Mouse (Mus musculus): Measurements from ENCODE around the gene Sigirr. TPM values are rescaled to one million over a fixed set of nuclear protein-coding genes. Genes with fewer than 3 reads are reported as not detected.
A peak's percentile ranks its signal among the peaks of the same experiment; 100 is the strongest.

Sigirr gene
- total RNA-seq, 2 experiments from 2014 or later, result 1.7 TPM

DNA sequence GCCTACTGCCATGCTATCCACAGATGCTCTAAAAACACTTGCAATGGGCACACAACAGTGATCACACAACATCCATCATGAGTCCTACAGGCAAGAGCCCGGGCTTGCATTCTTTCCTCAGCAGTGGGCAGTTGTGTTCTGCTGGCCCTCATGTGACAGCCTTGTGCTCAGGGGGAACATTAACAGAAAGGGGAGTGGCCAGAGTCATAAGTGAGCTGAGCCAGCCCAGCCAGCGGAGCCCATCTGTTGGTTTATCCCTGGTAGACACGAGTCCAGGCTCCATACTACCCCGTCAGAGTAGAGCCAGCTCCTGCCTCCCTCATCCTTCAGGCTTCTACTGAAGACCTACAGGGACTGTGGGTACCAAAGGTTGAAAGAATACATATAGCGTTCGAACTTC is 6.4 kb downstream of the Sigirr start:
- no peak overlapping the region for H3K4me3 ChIP-seq
- H3K27ac ChIP-seq, result no peak overlapping the region
- intact Hi-C loops (cut with DNase I), result loop anchor here (5.0 kb wide), 1 partner anchor 98 kb away; the partner anchor contains the start of genes Hras and Lrrc56
- DNase-seq, result no peak
- no peak for TF ChIP-seq CTCF (IDR thresholded peaks at IDR 0.05)

DNA sequence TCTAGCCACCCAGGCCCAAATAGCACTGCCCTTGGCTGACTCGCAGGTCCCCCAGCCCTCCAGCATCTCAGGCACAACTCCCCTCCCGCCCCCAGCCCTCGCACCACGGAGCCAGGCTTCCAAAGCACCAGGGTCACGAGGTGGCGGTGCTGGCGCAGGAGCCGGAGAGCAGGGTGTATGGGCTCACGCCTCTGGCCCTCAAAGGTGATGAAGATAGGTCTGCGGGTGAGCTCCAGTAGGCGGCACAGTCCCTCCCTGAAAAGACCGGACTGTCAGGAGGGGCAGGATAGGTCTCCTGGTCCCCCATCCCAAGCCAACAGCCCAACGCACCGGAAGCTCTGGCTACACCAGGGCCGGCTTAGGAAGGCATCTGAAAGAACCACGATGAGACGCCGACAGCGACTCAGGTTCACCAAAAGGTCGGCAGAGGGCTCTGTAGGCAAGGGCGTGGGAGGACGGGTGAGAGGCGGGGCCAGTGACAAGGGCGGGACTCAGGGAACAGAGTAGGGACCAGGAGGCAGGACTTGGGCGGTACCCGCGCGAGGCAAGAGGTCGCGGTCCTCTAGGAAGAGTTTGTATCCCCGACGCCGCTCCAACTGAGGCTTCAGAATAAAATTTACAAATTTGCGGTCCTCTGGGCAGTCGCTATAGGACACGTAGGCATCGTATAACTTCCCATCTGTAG is 8.2 kb downstream of the Sigirr start:
- Histone ChIP-seq H3K4me3 (peak overlapping the region; percentile 59), H3K27ac (peak overlapping the region; percentile 32; the same call in 1 of the 2 replicates)
- intact Hi-C loops (cut with DNase I), result loop anchor here (1.0 to 5.0 kb wide), 3 partner anchors 80 to 100 kb away; partner anchors contain the start of genes Hras, Lrrc56 and Rnh1
- TF ChIP-seq CTCF (IDR thresholded peaks at IDR 0.05), result peak; percentile 73
- DNase-seq, result peak; percentile 93

DNA sequence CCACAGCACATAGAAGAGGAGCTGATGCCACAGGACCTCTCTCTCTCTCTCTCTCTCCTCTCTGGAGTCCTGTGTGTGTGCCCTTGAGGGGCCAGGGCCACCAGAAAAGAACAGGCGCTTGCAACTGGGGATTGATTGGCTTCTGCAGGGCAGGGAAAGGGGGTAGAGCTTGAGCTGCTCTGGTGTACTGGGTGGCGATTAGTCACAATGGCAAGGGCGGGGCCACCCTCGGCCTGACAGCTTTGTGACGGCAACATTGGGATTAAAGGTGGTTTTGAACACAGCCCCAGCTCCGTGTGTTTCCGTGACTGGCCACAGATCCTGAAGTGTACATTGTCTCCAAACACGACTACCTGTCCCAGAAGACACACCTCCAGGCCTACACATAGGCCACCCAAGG is 10.1 kb downstream of the Sigirr start:
- Histone ChIP-seq H3K4me3 (no peak overlapping the region), H3K27ac (no peak overlapping the region)
- no peak for DNase-seq
- no peak for TF ChIP-seq CTCF (IDR thresholded peaks at IDR 0.05)
- intact Hi-C loops (cut with DNase I), result loop anchor here (5.0 kb wide), 1 partner anchor 102 kb away; the partner anchor contains the start of genes Hras and Lrrc56

DNA sequence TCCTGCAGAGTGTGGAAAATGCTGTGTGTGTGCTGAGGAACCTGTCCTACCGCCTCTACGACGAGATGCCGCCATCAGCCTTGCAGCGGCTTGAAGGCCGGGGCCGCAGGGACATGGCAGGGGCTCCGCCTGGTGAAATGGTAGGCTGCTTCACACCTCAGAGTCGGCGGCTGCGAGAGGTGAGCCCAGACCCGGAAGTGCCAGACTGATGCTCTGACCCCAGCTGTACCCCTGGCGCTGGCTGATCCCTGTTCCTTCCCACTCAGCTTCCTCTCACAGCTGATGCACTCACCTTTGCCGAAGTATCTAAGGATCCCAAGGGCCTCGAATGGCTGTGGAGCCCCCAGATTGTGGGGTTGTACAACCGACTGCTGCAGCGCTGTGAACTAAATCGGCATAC is 11.9 kb downstream of the Sigirr start:
- peak overlapping the region; percentile 9 for H3K4me3 ChIP-seq

DNA sequence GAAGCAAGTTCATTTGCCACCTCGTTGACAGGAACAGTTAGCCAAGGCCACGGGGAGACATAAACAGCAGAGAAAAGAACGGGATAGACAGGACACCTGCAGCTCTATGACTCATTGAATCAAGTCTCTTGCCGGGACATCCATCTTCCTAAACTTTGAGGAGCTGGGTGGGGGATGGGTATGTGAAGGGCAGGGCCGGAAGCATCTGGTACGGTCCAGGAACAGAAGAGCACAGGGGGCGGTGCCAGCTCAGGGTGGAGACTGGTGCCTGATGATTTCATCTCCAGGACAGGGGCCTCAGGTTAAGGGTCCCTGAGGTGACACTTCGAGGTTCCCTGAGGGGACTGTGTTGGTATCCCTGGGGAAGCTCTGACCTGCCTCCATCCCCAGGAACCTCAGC is 12.5 kb downstream of the Sigirr start:
- no peak for TF ChIP-seq CTCF (IDR thresholded peaks at IDR 0.05)
- DNase-seq, result no peak
- Histone ChIP-seq H3K27ac (no peak overlapping the region), H3K4me3 (no peak overlapping the region)
- intact Hi-C loops (cut with DNase I), result no loop called here

More for the DNA sequence above, 11.9 kb downstream of the Sigirr start:
- DNase-seq, result no peak
- no peak overlapping the region for H3K27ac ChIP-seq
- intact Hi-C loops (cut with DNase I), result no loop called here
- no peak for TF ChIP-seq CTCF (IDR thresholded peaks at IDR 0.05)

DNA sequence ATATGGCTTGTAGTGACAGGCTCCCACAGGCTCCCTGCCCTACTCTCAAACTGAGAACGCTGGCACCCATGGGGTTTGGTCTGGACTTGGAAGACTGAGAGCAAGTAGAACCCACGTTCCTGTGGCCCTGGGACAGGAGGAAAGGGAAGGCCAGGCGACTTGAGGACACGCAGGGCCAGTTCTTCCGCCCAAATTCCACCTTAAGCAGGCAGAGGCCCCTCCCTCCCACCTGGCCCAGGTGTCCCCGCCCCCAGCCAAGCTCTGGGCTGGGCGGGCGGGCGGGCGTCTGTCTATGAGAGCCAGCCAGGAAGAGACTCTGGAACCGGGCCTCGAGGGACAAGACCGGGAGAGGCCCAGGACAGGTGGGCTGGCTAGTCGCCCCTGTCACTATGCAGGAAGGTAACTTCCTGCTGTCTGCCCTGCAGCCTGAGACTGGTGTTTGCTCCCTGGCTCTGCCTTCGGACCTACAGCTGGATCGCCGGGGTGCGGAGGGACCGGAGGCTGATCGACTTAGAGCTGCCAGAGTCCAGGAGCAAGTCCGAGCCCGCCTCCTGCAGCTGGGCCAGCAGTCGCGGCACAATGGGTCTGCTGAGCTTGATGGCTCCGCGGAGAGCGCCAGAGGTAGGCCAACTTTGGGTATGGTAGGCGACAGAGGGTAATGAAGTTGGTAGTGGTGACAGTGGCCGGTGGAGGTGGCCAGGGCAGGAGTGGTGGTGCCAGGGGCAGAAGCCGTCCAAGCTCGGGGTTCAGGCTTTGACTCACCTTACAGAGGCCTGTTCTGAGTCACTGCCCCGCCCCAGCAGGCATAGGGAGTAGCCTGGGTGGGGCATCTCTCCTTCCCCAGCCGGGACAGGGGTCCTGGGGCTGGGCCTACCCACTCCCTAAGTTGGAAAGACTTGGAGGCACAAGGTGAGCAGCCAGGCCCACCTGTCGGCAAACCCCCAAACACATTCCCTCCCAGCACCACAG is 20.6 kb downstream of the Sigirr start:
- no peak for DNase-seq
- Histone ChIP-seq H3K4me3 (peak overlapping the region; percentile 15; the same call in 1 of the 2 replicates), H3K27ac (no peak overlapping the region)
- TF ChIP-seq CTCF (IDR thresholded peaks at IDR 0.05), result no peak
- intact Hi-C loops (cut with DNase I), result no loop called here

DNA sequence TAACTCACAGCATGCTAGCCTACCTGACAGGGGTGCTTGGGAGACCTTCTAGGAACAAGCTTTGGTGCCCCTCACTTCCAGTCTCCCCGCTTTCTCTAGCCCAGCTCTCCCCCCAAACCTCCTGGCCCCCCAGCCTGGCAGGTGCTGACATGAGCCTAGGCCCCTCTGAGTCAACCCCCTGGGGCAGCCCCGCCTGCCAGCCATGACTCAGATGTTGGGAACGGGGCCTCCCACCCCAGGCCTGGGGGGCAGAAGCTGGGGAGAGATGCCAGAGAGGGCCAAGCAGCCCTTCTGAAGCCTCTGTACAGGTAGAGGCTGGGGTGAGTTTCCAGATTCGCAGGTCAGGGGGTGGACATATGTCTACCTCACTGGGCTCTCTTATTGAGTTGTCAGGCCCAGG is 21.5 kb downstream of the Sigirr start:
- Histone ChIP-seq H3K4me3 (no peak overlapping the region), H3K27ac (no peak overlapping the region)
- no peak for DNase-seq
- intact Hi-C loops (cut with DNase I), result no loop called here
- TF ChIP-seq CTCF (IDR thresholded peaks at IDR 0.05), result no peak

DNA sequence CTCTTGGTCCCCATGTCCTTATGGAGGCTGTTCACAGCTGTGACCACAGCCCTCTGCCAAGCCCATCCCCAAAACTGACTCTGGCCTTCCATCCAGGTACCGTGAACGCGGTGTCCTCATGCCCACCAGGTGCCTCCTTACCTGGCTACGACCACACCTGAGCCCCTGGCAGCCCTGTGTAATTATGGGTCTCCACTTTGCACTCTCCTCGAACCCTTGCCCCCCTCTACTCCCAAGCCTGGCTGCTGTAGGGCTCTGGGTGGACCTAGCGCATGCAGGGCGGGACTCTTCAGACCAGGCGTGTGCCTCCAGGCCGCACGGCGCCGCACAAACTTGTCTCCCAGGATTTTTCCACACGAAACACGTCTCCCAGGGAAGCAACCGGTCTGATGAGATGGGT is 22.5 kb downstream of the Sigirr start, which contains the start of gene Pkp3:
Gene Pkp3 (plus strand): TSS at position 378 of the 400 bp plus-strand sequence.
- Histone ChIP-seq H3K4me3 (no peak within 1 kb of the TSS), H3K27ac (no peak within 1 kb of the TSS)
- no peak for TF ChIP-seq CTCF (IDR thresholded peaks at IDR 0.05)
- intact Hi-C loops (cut with DNase I), result no loop called here
- DNase-seq, result no peak

DNA sequence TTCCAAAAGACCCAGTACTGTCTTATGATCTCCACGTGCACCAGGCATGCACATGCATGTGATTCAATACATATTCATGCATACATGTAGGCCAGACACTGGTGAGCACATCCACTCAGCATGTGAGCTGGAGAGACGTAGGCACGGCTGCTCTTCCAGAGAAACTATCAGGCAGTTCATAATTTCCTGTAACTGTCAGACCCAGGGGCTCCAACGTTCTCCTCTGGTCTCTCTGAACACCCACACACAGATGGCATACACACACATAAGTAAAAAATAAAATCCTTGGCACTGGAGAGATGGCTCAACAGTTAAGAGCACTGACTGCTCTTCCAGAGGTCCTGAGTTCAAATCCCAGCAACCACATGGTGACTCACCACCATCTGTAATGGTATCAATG is 26.6 kb downstream of the Sigirr start:
- TF ChIP-seq CTCF (IDR thresholded peaks at IDR 0.05), result no peak
- H3K27ac ChIP-seq, result no peak overlapping the region
- intact Hi-C loops (cut with DNase I), result loop anchor here (5.0 kb wide), 1 partner anchor 104 kb away; no protein-coding TSS in a partner anchor
- no peak for DNase-seq
- no peak overlapping the region for H3K4me3 ChIP-seq

DNA sequence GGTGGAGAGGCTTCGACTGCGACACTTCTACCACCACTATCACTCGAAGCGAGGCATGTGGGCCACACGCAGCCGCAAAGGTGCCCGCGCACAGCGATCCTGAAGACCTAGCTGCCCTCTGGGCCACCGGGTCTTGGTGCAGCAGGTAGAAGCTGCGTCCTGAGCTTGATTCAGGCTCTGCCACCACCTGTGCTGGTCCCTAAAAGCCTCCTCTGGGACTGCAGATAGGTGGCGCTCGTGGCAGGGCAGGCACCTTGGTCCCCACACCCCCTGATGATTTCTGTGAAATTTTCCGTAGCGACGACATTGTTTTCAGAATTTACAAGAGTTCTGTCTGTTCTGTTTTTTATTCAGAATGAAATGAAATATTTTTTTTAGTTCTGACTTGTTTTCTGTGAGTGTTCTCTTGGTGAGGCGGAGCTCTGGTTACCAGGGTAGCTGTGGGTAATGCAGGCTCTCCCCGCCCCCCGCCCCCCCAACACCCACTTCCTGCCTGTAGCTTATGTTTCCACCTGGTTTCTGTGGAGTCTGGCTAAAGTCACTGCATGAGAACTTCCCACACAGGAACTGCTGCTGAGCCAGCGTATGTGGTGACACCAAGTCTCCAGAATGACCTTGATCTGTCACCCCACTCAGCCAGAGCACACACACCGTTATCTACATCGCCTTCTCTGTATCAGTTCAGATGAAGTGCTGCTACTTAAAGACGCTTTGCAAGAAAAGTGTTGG is 28.2 kb downstream of the Sigirr start:
- DNase-seq, result no peak
- Histone ChIP-seq H3K4me3 (no peak overlapping the region), H3K27ac (no peak overlapping the region)
- intact Hi-C loops (cut with DNase I), result loop anchor here (5.0 kb wide), 1 partner anchor 105 kb away; no protein-coding TSS in a partner anchor
- TF ChIP-seq CTCF (IDR thresholded peaks at IDR 0.05), result peak; percentile 62

DNA sequence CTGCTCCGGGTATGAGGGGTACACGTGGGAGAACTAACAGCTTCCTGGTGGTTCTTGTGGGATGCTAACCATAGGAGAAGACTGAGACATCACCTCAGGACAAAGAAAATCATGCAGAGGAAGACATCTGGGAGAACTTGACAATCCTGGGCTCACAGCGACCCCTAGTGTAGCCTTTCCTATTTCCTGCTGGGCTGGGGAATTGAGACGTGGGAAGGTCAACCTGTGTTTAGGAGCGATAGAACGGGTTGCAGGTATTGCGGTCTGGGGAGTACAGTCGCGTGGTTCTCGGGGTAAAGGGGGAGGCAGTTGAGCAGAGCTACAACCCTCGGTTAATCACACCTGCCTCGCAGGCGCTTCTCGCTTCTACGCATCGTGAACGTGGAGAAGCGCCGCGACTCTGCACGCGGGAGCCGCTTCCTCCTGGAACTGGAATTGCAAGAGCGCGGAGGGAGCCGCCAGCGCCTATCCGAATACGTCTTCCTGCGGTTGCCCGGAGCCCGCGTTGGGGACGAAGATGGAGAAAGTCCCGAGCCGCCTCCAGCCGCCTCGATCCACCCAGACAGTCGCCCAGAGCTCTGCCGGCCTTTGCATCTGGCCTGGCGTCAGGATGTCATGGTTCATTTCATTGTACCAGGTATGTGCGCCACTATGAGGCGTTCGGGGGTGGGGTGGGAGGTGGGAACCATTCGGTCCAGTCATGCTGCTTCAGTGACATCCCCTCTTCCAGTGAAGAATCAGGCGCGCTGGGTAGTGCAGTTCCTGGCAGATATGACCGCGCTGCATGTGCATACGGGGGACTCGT is 30.1 kb downstream of the Sigirr start:
- intact Hi-C loops (cut with DNase I), result loop anchor here (5.0 kb wide), 1 partner anchor 107 kb away; no protein-coding TSS in a partner anchor
- Histone ChIP-seq H3K27ac (no peak overlapping the region), H3K4me3 (peak overlapping the region; percentile 61)
- DNase-seq, result peak; percentile 70
- TF ChIP-seq CTCF (IDR thresholded peaks at IDR 0.05), result peak; percentile 74

Data from gastrocnemius, adult 2 months (tissue).